Mouse (Mus musculus) right cerebral cortex, postnatal 36 days (tissue): Measurements from ENCODE around the gene Fam111a.

Experiments
- DNase-seq, 2 experiments: peaks; one replicate each; pipeline ENCODE4 v3.0.0; 2022; ENCODE audit warnings: low spot score in 2 of 2, mixed read lengths in 1 of 2

Gene Fam111a

DNA sequence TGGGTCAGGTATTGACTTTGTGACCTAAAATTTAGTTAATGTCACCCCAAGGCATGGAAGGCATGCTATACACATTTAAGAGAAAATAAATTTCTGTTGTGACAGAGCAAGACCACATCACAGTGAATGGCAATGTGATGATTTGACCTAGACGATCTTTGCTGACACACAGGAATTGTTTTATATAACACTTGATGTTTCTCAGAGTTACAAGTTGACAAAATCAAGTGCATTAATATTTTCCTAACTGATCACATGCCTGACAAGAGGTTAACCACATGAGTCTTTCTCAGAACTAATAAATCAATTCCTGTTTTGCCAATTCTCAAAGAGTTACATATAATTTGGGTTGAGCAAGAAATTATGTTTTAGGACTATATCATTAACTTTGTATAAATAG, 68.1 kb downstream of the Fam111a start:
- no peak for DNase-seq

GRCm38 (mm10) chr19:12633176-12633575, 87.6 kb downstream of the Fam111a start, which contains the start of gene Glyat:
Gene Glyat (plus strand): TSS chr19:12633308.
- DNase-seq, result no peak

- DNase-seq, result no peak
These were observed 88.7 kb downstream of the Fam111a start for GRCm38 (mm10) chr19:12634259-12634658.

DNA sequence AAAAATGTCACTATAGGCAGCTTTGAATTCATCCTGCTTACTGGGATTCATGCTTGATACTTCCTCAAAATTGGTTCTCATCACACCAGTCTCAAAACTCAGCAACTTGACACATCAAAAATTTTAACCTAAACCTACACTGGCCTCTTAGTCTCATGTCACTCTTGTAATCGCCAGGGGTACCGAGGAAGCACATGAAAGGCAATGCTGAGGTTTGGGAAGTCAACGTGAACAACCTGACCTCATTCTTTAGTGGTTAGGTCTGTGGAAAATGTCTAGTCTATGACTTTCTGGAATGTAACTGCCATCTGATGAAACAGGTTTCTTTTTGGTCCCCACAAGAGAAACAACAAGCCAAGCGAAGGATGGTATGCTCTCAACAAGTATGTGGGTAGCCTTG, 89.4 kb downstream of the Fam111a start:
- no peak for DNase-seq

GRCm38 (mm10) chr19:12636863-12637262, 91.3 kb downstream of the Fam111a start:
- no peak for DNase-seq

DNA sequence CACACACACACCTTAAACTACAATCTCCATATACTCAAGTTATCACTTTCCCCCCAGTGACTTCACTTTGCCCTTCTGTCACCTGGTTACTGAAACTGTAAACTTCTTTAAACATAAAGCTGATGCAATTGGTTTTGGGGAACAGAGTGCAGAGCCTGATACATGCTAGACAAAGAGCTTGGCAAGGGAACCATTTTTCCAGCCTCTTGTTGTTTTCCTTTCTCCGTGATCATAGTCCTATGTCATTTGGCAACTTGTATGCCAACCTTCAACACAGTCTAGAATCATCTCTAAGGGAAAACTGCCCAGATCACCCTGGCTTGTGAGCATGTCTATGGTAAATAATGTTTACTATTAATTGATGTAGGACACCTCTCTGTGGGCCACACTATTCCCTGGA, 92.5 kb downstream of the Fam111a start:
- no peak for DNase-seq
